Mouse (Mus musculus): ENCODE results near the gene Tbc1d30.

DNA sequence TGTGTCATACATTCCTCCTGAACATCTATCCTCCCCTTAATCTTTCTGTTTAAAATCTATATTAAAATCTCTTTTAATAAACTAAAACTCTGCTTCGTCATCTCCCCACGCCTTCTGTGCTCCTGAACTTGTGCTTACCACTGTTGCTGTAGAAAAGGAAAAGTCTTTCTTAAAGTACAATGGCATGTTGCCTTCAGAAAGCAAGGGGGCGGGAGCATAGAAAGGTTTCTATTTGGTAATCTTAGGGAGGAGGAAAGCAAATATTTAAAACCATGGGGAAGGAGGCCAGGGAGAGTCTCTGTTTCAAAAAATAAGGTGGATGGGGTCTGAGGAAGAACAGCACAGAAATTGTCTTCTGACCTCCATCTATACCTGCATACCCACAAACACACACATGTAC, 38.0 kb downstream of the Tbc1d30 start:
- TF ChIP-seq CTCF (IDR thresholded peaks at IDR 0.05; ENCODE audit: low read depth) (no peak), EP300 (IDR thresholded peaks at IDR 0.05; ENCODE audit: low read depth) (no peak)
